Mouse (Mus musculus): ENCODE results near the gene Ap2m1. TPM values are rescaled to one million over a fixed set of nuclear protein-coding genes. Genes with fewer than 3 reads are reported as not detected.

Gene Ap2m1
- polyA plus RNA-seq, 1 experiment = 1,383 TPM

DNA sequence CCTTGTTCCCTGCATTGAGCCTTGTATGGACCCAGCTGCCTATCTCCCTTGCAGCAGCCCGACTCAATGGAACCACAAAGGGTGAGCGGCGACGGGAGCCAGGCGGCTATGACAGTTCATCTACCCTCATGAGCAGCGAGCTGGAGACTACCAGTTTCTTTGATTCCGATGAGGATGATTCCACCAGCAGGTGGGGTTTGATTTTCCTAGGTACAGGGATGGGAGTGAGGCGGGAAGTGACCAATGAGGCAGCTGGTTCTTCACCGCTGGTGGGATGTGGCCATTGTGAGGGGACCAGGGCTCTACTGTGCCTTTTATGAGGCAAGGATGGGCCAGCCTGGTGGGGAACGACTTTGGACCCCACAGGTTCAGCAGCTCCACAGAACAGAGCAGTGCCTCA, 11.4 kb upstream of the Ap2m1 start:
- TF ChIP-seq CTCF (IDR thresholded peaks at IDR 0.05; ENCODE audit: extremely low read depth, insufficient read depth, low read length) (no peak), POLR2A (IDR thresholded peaks at IDR 0.05; ENCODE audit: extremely low read depth, insufficient read depth, low read length) (no peak)
- Histone ChIP-seq H3K4me3 (ENCODE audit: insufficient read depth, low read length) (no peak overlapping the region), H3K4me1 (ENCODE audit: control insufficient read depth, insufficient read depth, low read length) (no peaks in the 10 kb centered on the region), H3K27ac (ENCODE audit: insufficient read depth, low read length) (no peak overlapping the region)

DNA sequence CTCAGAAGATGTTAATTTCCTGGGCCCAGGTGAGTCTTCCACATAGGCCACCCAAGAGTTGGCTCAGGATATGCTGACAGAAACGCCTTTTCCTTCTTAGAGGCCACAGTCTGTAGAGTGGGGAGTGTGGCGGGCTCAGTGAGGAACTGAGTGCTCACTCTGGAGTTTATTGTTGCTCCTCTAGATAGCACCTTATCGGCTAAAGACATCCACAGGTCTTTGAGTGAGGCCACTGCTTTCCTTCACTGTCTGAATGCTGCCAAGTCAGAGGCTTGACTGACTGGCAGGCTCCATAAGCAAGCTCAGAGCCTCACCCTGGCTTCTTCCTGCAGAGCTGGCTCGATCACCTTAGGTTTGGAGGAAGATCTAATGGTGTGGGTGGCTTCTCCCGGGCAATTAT, 6.5 kb upstream of the Ap2m1 start:
- TF ChIP-seq POLR2A (IDR thresholded peaks at IDR 0.05; ENCODE audit: extremely low read depth, insufficient read depth, low read length) (no peak), CTCF (IDR thresholded peaks at IDR 0.05; ENCODE audit: extremely low read depth, insufficient read depth, low read length) (no peak)
- Histone ChIP-seq H3K27ac (ENCODE audit: insufficient read depth, low read length) (no peak overlapping the region), H3K4me1 (ENCODE audit: control insufficient read depth, insufficient read depth, low read length) (no peaks in the 10 kb centered on the region), H3K4me3 (ENCODE audit: insufficient read depth, low read length) (no peak overlapping the region)

DNA sequence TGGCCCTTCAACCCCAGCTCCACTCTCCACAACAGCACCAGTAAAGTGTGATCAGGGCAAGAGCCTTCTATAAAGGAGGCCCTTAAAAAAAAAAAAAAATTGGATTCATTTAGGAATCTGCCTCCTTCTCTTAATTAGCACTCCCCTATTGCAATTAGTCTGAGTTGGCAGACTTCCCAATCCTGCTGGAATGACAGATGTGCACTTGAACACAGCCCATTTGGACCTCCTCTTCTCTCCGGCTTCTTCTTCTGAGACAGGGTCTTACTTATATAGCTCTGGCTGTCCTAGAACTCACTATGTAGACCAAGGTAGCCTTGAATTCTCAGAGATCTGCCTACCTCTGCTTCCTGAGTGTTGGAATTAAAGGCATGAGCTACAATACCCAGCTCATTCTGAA, 5.9 kb upstream of the Ap2m1 start:
- H3K4me1 ChIP-seq (ENCODE audit: control insufficient read depth, insufficient read depth, low read length) = no peaks in the 10 kb centered on the region
- H3K4me3 ChIP-seq (ENCODE audit: insufficient read depth, low read length) = no peak overlapping the region
- no peak overlapping the region for H3K27ac ChIP-seq (ENCODE audit: insufficient read depth, low read length)
- no peak for TF ChIP-seq POLR2A (IDR thresholded peaks at IDR 0.05; ENCODE audit: extremely low read depth, insufficient read depth, low read length)
- TF ChIP-seq CTCF (IDR thresholded peaks at IDR 0.05; ENCODE audit: extremely low read depth, insufficient read depth, low read length) = no peak

DNA sequence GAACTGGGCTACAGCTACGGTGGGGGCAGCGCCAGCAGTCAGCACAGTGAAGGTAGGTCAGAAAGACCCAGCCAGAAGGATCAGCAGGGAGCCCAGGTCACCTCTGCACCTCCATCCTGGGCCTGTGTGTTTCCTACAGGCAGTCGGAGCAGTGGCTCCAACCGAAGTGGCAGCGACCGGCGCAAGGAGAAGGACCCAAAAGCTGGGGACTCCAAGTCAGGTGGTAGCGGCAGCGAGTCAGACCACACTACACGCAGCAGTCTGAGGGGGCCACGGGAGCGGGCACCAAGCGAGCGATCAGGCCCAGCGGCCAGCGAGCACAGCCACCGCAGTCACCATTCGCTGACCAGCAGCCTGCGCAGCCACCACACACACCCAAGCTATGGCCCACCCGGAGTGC, 4.3 kb upstream of the Ap2m1 start:
- TF ChIP-seq CTCF (IDR thresholded peaks at IDR 0.05; ENCODE audit: extremely low read depth, insufficient read depth, low read length) (no peak), POLR2A (IDR thresholded peaks at IDR 0.05; ENCODE audit: extremely low read depth, insufficient read depth, low read length) (no peak)
- Histone ChIP-seq H3K4me3 (ENCODE audit: insufficient read depth, low read length) (no peak overlapping the region), H3K4me1 (ENCODE audit: control insufficient read depth, insufficient read depth, low read length) (no peaks in the 10 kb centered on the region), H3K27ac (ENCODE audit: insufficient read depth, low read length) (no peak overlapping the region)

DNA sequence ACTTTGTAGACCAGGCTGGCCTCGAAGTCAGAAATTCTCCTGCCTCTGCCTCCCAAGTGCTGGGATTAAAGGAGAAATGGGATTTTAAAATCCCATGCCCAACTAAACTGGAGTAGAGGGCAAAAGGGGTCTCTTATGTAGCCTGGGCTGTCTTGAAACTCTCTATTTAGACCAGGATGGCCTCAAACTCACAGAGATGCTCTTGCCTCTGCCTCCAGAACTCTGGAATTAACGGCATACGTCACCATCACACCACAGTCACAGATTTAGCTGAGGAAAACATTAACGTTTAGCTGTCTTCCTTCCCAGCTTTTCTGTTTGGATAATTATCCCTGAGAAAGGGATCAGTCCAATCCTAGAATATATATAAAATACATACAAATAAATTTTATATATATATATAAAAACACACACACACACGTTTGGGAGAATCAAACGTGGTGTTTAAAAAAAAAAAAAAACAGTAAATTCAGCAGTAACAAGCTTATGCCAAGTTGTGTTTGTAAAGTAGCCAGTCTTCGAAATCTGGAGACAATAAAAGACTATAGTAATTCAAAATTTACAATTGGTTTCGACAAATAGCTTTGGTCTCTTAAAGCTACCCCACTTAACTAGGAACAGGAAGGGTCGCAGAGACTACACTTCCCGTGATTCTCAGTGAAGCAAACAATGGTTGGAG, 522 bp upstream of the Ap2m1 start:
- TF ChIP-seq POLR2A (IDR thresholded peaks at IDR 0.05; ENCODE audit: extremely low read depth, insufficient read depth, low read length) (no peak), CTCF (IDR thresholded peaks at IDR 0.05; ENCODE audit: extremely low read depth, insufficient read depth, low read length) (no peak)
- Histone ChIP-seq H3K4me1 (ENCODE audit: control insufficient read depth, insufficient read depth, low read length) (peaks cover 7% of the 10 kb centered on the region), H3K27ac (ENCODE audit: insufficient read depth, low read length) (no peak overlapping the region), H3K4me3 (ENCODE audit: insufficient read depth, low read length) (no peak overlapping the region; the same call in 1 of the 2 replicates)

DNA sequence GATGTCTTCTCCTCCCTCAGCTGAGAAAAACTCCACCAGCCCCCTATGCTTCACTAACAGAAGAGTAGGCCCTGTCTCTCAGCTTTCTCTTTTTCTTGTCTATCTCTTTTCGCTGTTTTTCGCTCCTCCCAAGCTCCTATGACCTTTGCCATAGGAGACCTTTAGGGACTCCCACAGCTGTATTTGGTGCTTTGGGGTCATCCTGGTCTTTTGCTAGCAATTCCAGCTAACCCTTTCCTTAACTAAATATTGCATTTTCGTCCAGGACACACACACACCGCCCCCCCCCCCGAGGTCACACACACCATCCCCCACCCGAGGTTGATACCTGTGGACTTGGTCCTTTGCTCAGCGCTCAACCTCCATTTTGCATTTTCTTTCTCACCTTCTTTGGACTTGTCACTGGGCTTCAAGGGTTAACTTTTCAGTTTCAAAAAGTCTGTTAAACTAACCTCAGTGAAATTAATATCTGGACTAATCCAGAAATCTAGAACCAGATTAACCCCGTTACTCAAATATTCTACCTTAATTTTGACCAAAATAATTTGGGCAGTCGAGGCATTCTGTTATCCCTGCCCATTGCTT, 895 bp downstream of the Ap2m1 start:
- H3K27ac ChIP-seq (ENCODE audit: insufficient read depth, low read length) = peak overlapping the region; percentile 79

DNA sequence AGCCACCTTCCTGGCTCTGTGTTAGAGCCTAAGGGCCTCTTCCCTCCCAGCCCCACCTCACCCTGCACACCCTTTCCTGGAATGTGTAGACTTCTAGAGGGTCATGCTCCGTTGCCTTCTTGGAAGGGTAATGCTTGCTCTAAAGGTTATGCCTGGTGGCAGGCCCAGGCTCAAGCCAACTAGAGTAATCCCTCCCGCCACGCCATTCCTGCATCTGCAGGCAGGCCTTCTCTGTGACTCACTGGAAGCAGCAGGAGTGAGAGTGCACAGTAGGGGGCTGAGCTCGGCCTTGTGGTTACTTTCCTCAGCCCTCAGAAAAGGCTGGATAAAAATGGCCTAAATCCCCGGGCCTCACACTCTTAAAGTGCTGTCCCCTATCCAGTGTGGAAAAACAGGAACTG, 1.8 kb downstream of the Ap2m1 start:
- peaks cover 7% of the 10 kb centered on the region for H3K4me1 ChIP-seq (ENCODE audit: control insufficient read depth, insufficient read depth, low read length)
- H3K27ac ChIP-seq (ENCODE audit: insufficient read depth, low read length) = no peak overlapping the region
- peak overlapping the region; percentile 62 for H3K4me3 ChIP-seq (ENCODE audit: insufficient read depth, low read length)
- TF ChIP-seq CTCF (IDR thresholded peaks at IDR 0.05; ENCODE audit: extremely low read depth, insufficient read depth, low read length) (no peak), POLR2A (IDR thresholded peaks at IDR 0.05; ENCODE audit: extremely low read depth, insufficient read depth, low read length) (no peak)

More for the DNA sequence above, 895 bp downstream of the Ap2m1 start:
- peaks cover 7% of the 10 kb centered on the region for H3K4me1 ChIP-seq (ENCODE audit: control insufficient read depth, insufficient read depth, low read length)
- peak overlapping the region; percentile 62 for H3K4me3 ChIP-seq (ENCODE audit: insufficient read depth, low read length)
- no peak for TF ChIP-seq POLR2A (IDR thresholded peaks at IDR 0.05; ENCODE audit: extremely low read depth, insufficient read depth, low read length)
- no peak for TF ChIP-seq CTCF (IDR thresholded peaks at IDR 0.05; ENCODE audit: extremely low read depth, insufficient read depth, low read length)

DNA sequence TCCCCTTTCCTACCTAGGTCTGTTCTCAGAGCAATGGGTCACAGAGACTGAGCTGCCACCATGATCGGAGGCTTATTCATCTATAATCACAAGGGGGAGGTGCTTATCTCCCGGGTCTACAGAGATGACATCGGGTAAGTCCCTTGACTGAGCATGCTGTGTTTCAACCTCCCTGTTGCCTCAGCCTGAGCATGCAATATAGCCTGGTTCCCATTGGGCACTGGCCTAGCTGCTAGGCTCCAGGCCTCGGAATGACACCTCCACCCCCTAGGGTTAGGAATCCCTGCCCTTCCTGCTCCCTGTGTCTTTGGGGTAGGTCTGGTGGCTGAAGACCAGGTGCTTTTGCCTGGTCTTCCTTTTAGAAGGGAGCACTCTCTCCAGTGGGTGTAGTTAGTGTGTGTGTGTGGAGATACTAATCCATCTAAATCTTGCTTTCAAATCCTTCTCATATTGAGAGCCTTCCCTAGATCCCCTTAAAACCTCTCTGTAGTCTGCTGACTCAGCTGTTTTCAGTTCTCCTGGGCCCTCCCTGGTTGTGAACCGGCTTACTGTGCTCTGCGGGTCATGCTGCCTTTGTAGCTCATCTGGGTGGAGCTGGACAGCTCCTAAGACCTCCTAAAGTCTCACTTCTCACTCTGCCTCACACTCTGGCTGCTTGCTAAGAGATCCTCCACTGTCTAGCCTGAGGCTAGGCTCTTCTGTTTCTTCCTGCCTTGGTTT, 2.5 kb downstream of the Ap2m1 start:
- H3K4me3 ChIP-seq (ENCODE audit: insufficient read depth, low read length) = peak overlapping the region; percentile 62; the same call in 1 of the 2 replicates
- no peak overlapping the region for H3K27ac ChIP-seq (ENCODE audit: insufficient read depth, low read length)
- H3K4me1 ChIP-seq (ENCODE audit: control insufficient read depth, insufficient read depth, low read length) = peaks cover 7% of the 10 kb centered on the region
- TF ChIP-seq POLR2A (IDR thresholded peaks at IDR 0.05; ENCODE audit: extremely low read depth, insufficient read depth, low read length) (no peak), CTCF (IDR thresholded peaks at IDR 0.05; ENCODE audit: extremely low read depth, insufficient read depth, low read length) (no peak)

DNA sequence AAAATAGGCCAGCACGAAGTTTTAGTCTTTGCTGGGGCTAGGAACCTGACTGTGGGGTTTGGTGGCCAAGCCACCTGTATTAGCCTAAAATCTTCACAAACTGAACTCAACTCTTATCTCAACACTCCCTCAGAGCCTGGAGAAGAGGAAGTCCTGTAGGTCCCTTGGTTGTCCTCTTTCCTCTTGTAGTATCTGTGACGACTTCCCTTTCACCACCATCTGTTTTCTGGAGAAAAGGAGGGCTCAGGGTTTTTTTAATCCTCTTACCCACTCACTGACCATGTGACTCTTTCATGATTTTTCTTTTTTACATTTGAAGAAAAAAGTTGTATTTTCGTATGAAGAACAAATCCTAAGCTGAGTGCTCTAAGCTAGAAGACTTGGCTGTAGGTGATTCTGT, 4.4 kb downstream of the Ap2m1 start:
- TF ChIP-seq POLR2A (IDR thresholded peaks at IDR 0.05; ENCODE audit: extremely low read depth, insufficient read depth, low read length) (no peak), CTCF (IDR thresholded peaks at IDR 0.05; ENCODE audit: extremely low read depth, insufficient read depth, low read length) (no peak)
- H3K4me3 ChIP-seq (ENCODE audit: insufficient read depth, low read length) = no peak overlapping the region
- peaks cover 7% of the 10 kb centered on the region for H3K4me1 ChIP-seq (ENCODE audit: control insufficient read depth, insufficient read depth, low read length)
- H3K27ac ChIP-seq (ENCODE audit: insufficient read depth, low read length) = no peak overlapping the region
